Mouse (Mus musculus): ENCODE measurements around the gene Atp1a2. TPM values are rescaled to one million over a fixed set of nuclear protein-coding genes. Genes with fewer than 3 reads are reported as not detected.

The Atp1a2 gene
- polyA plus RNA-seq, 1 experiment from 2014 or later, result 2.0 TPM

- peaks cover 67% of the 10 kb centered on the region for H3K4me1 ChIP-seq
These were observed 10.5 kb upstream of the Atp1a2 start for GRCm38 (mm10) chr1:172308409-172308808.

GRCm38 (mm10) chr1:172307936-172308335 is 10.1 kb upstream of the Atp1a2 start:
- H3K9me3 ChIP-seq, result no peaks in the 10 kb centered on the region
- peak overlapping the region; percentile 94 for H3K27ac ChIP-seq
- no peak for DNase-seq (ENCODE audit: extremely low spot score, low spot score)
- H3K36me3 ChIP-seq (replicated peaks), result no peaks in the 10 kb centered on the region
- peaks cover 67% of the 10 kb centered on the region for H3K4me1 ChIP-seq
- peaks cover 15% of the 10 kb centered on the region for H3K27me3 ChIP-seq (ENCODE audit: poor library complexity, severe bottlenecking)
- 66% methylated on average over 10 of the region's 10 CpGs for WGBS
- H3K4me3 ChIP-seq, result no peak overlapping the region

More at GRCm38 (mm10) chr1:172308409-172308808, 10.5 kb upstream of the Atp1a2 start:
- 90% methylated on average over 1 of the region's 1 CpGs for WGBS
- DNase-seq (ENCODE audit: extremely low spot score, low spot score), result no peak
- Histone ChIP-seq H3K27ac (peak overlapping the region; percentile 94), H3K27me3 (ENCODE audit: poor library complexity, severe bottlenecking) (peaks cover 19% of the 10 kb centered on the region), H3K4me3 (no peak overlapping the region), H3K9me3 (no peaks in the 10 kb centered on the region), H3K36me3 (replicated peaks) (no peaks in the 10 kb centered on the region)

DNA sequence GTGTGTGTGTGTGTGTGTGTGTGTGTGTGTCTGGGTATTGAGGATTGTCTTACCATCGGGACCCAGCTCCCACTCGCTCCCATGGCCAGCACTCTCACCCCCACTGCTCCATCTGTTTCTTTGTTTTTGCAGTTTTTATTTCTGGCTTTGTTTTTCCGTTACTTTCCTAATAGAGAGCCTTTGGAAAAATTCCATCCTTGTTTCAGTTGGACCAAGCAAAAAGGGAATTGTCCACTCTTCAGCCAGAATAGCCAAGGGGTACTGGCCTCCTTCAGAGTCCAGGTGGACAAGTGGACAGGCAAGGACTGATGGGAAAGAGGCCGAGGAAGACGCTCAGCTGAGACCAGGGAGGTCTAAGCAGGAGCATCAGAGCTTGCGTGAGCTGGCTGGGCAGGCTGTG is 9.0 kb upstream of the Atp1a2 start:
- no peaks in the 10 kb centered on the region for H3K9me3 ChIP-seq
- no peak for DNase-seq (ENCODE audit: extremely low spot score, low spot score)
- peaks cover 69% of the 10 kb centered on the region for H3K4me1 ChIP-seq
- H3K4me3 ChIP-seq, result no peak overlapping the region
- peaks cover 15% of the 10 kb centered on the region for H3K27me3 ChIP-seq (ENCODE audit: poor library complexity, severe bottlenecking)
- H3K36me3 ChIP-seq (replicated peaks), result no peaks in the 10 kb centered on the region
- WGBS, result 76% methylated on average over 6 of the region's 6 CpGs
- H3K27ac ChIP-seq, result peak overlapping the region; percentile 73

DNA sequence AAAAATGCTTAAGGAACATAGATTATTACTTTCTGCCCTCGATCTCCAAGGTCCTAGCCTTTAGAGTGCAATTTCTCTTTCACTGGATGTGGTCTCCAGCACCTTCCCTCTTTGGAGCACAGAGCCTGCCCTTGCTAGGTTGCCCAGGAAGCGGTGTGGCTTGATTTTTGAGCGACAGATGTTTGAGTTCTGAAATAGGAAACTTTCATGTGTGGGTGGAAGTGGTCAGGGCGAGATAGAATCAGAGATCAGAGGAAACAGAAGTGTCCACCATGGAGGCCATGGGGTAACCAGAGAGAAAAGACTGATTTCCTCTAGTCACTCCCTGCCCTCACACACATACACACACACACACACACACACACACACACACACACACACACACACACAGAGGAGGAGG is 8.3 kb upstream of the Atp1a2 start:
- H3K4me1 ChIP-seq, result peaks cover 69% of the 10 kb centered on the region
- WGBS, result 90% methylated on average over 4 of the region's 4 CpGs
- H3K27ac ChIP-seq, result 0 out of 2 replicates have a peak overlapping the region, but pooled peaks have one; percentile 73
- no peak for DNase-seq (ENCODE audit: extremely low spot score, low spot score)
- no peaks in the 10 kb centered on the region for H3K9me3 ChIP-seq
- H3K4me3 ChIP-seq, result no peak overlapping the region
- H3K36me3 ChIP-seq (replicated peaks), result no peaks in the 10 kb centered on the region
- peaks cover 16% of the 10 kb centered on the region for H3K27me3 ChIP-seq (ENCODE audit: poor library complexity, severe bottlenecking)

DNA sequence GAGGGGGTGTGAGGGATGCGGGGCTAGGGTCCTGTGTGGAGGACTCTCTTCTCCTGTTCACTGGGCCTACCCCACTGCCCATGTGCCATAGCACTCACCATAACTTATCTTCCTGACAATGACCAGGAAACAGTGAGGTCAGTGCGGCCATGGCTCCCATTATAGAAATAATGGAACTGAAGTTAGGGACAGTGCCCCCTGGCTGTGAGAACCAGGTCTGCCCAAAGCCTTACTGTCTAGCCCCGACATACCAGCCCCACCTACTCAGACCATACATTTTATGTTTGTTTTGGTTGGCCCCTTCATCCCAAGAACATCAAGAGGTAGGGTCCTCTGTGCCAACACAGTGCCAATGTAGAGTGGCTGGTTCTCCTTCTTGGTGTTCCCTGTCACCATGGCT is 7.8 kb upstream of the Atp1a2 start:
- DNase-seq (ENCODE audit: extremely low spot score, low spot score), result no peak
- Histone ChIP-seq H3K27me3 (ENCODE audit: poor library complexity, severe bottlenecking) (peaks cover 16% of the 10 kb centered on the region; the same call in 1 of the 2 replicates), H3K27ac (no peak overlapping the region), H3K36me3 (replicated peaks) (no peaks in the 10 kb centered on the region), H3K4me3 (no peak overlapping the region), H3K9me3 (no peaks in the 10 kb centered on the region), H3K4me1 (peaks cover 69% of the 10 kb centered on the region)
- 84% methylated on average over 3 of the region's 3 CpGs for WGBS

- 96% methylated on average over 2 of the region's 2 CpGs for WGBS
- peaks cover 69% of the 10 kb centered on the region for H3K4me1 ChIP-seq
- H3K36me3 ChIP-seq (replicated peaks), result no peaks in the 10 kb centered on the region
- no peak for DNase-seq (ENCODE audit: extremely low spot score, low spot score)
- H3K27me3 ChIP-seq (ENCODE audit: poor library complexity, severe bottlenecking), result peaks cover 16% of the 10 kb centered on the region; the same call in 1 of the 2 replicates
- no peak overlapping the region for H3K27ac ChIP-seq
- no peak overlapping the region for H3K4me3 ChIP-seq
- no peaks in the 10 kb centered on the region for H3K9me3 ChIP-seq
These were observed 7.3 kb upstream of the Atp1a2 start for GRCm38 (mm10) chr1:172305153-172305552.

DNA sequence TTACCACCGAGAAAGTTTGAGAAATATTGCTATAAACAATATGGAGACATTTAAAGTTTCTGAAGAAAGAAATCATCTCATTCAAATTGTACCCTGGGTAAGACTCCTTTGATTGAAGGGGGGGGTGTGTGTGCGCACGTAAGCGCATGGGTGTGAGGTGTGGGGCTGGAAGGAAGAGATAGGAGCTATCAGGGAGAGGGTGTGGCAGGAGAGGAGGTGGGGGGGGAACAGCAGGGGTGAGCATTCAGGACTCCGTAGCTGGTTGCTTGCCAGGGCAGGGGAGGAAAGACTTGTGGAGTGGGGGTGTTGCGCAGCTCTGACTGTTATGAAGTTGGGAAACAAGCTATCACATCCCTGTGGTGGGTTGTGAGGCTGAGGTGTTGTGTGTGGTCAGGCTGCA is 6.6 kb upstream of the Atp1a2 start:
- H3K36me3 ChIP-seq (replicated peaks), result no peaks in the 10 kb centered on the region
- peaks cover 24% of the 10 kb centered on the region for H3K27me3 ChIP-seq (ENCODE audit: poor library complexity, severe bottlenecking)
- H3K27ac ChIP-seq, result no peak overlapping the region
- no peak for DNase-seq (ENCODE audit: extremely low spot score, low spot score)
- peaks cover 69% of the 10 kb centered on the region for H3K4me1 ChIP-seq
- H3K4me3 ChIP-seq, result no peak overlapping the region
- 75% methylated on average over 6 of the region's 6 CpGs for WGBS
- H3K9me3 ChIP-seq, result no peaks in the 10 kb centered on the region

- H3K9me3 ChIP-seq, result no peaks in the 10 kb centered on the region
- DNase-seq (ENCODE audit: extremely low spot score, low spot score), result no peak
These were observed 5.0 kb upstream of the Atp1a2 start for GRCm38 (mm10) chr1:172302851-172303250.

DNA sequence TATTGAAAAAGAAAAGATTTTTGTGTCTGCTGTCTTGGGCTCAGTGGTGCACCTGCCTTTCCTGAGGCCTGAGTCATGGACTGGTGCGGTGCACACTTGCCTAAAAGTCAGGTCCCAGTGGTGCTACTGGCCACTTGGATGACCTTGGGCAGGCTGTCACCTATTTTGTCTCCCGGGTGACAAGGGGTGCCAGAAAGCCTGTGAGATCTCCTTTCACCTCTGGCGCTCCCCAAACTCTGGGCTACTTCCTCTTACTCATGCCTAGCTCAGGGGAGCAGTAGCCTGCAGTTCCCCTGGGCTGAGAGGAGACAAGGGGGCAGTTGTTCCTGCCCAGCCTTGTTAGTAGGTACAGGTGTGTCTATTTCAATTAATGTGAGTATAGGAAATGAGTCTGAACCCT is 4.4 kb upstream of the Atp1a2 start:
- H3K4me3 ChIP-seq, result no peak overlapping the region
- peaks cover 72% of the 10 kb centered on the region for H3K4me1 ChIP-seq
- no peaks in the 10 kb centered on the region for H3K36me3 ChIP-seq (replicated peaks)
- no peak for DNase-seq (ENCODE audit: extremely low spot score, low spot score)
- H3K9me3 ChIP-seq, result no peaks in the 10 kb centered on the region
- H3K27ac ChIP-seq, result peak overlapping the region; percentile 40; the same call in 1 of the 2 replicates
- H3K27me3 ChIP-seq (ENCODE audit: poor library complexity, severe bottlenecking), result peaks cover 44% of the 10 kb centered on the region
- WGBS, result 54% methylated on average over 3 of the region's 3 CpGs

More at GRCm38 (mm10) chr1:172302851-172303250, 5.0 kb upstream of the Atp1a2 start:
- no peaks in the 10 kb centered on the region for H3K36me3 ChIP-seq (replicated peaks)
- WGBS, result 7% methylated on average over 6 of the region's 6 CpGs
- peaks cover 71% of the 10 kb centered on the region for H3K4me1 ChIP-seq
- H3K27me3 ChIP-seq (ENCODE audit: poor library complexity, severe bottlenecking), result peaks cover 39% of the 10 kb centered on the region
- no peak overlapping the region for H3K4me3 ChIP-seq
- H3K27ac ChIP-seq, result peak overlapping the region; percentile 72

DNA sequence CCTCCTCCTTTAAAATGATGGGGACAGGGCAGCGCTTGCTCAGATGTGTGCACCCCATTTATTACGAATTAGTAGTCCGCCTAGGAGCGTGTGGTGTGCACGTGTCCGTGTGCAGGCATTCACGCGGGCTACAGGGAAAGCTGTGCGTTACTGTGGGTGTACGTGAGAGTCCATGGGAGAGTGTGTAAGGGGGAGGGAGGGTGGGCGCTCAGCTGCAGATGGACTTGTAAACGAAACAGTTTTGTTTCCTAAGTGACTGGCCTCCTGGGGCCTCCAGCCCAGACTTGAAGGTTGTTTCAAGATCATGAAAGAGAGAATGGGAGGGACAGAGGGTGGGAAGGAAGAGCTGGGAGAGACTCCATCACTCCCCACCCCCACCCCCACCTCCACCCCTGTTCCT is 3.3 kb upstream of the Atp1a2 start:
- no peaks in the 10 kb centered on the region for H3K9me3 ChIP-seq
- peaks cover 84% of the 10 kb centered on the region for H3K4me1 ChIP-seq
- no peaks in the 10 kb centered on the region for H3K36me3 ChIP-seq (replicated peaks)
- no peak overlapping the region for H3K4me3 ChIP-seq
- H3K27me3 ChIP-seq (ENCODE audit: poor library complexity, severe bottlenecking), result peaks cover 56% of the 10 kb centered on the region
- DNase-seq (ENCODE audit: extremely low spot score, low spot score), result no peak
- WGBS, result 48% methylated on average over 12 of the region's 12 CpGs
- H3K27ac ChIP-seq, result peak overlapping the region; percentile 32

DNA sequence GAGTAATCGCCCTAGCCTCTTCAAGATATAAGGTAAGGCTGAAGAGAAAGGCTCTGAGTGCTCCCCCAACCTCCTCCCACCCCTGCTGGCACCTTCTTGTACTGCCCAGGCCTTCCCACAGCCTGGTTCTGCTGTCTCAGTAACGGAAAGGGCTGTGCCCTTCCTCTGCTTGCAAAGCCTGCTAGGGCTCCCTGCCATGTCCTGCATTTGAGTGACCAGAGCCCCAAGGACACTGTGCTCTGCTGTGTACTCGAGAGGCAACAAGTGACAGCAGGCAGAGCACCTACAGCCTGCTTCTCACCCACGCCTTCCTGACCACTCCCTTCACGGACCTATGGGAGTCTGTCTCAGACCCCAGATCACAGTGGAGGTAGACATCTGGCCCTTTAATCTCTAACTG is 2.4 kb upstream of the Atp1a2 start:
- H3K4me1 ChIP-seq, result peaks cover 89% of the 10 kb centered on the region
- H3K36me3 ChIP-seq (replicated peaks), result no peaks in the 10 kb centered on the region
- H3K27me3 ChIP-seq (ENCODE audit: poor library complexity, severe bottlenecking), result peaks cover 63% of the 10 kb centered on the region
- DNase-seq (ENCODE audit: extremely low spot score, low spot score), result no peak
- 62% methylated on average over 5 of the region's 5 CpGs for WGBS
- H3K9me3 ChIP-seq, result no peaks in the 10 kb centered on the region
- peak overlapping the region; percentile 32 for H3K27ac ChIP-seq
- H3K4me3 ChIP-seq, result no peak overlapping the region

GRCm38 (mm10) chr1:172299528-172299927 is 1.7 kb upstream of the Atp1a2 start:
- Histone ChIP-seq H3K27ac (peak overlapping the region; percentile 32; the same call in 1 of the 2 replicates), H3K4me3 (no peak overlapping the region), H3K27me3 (ENCODE audit: poor library complexity, severe bottlenecking) (peaks cover 63% of the 10 kb centered on the region), H3K9me3 (no peaks in the 10 kb centered on the region), H3K36me3 (replicated peaks) (no peaks in the 10 kb centered on the region), H3K4me1 (peaks cover 89% of the 10 kb centered on the region)
- 55% methylated on average over 7 of the region's 7 CpGs for WGBS
- no peak for DNase-seq (ENCODE audit: extremely low spot score, low spot score)

DNA sequence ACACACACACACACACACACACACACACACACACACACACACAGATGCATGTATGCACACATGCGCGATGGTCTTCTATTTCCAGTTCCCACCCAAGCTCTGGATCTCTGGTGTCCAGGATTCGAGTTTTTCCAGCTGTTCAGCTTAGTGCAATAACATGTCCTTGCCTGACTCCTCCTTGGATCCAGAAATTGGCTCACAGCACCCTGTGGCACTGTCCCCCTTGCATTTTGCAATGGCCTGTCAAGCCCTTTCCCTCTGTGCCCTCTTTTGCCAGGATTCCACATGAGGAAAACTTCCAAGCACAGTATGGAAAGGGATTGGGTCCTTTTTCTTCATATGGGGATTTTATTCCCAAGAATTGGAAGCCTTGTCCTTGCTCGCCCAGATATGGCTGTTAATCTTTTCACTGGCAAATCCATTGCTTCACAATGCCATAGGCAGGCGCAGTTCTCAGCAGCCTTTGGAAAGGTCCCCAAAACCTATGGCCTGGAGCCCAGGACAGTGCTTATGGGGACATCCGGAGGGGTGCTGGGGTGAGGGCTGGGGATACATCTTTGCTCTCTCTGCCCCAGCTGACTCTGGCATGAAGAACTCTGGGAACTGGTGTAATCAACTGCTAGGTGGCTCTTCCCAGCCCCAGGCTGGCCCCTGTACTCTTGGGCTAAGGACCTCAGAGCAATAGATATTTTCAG is 901 bp downstream of the Atp1a2 start:
- Histone ChIP-seq H3K27ac (peak overlapping the region; percentile 72), H3K4me1 (peaks cover 68% of the 10 kb centered on the region), H3K9me3 (no peaks in the 10 kb centered on the region), H3K4me3 (peak overlapping the region; percentile 31; the same call in 1 of the 2 replicates), H3K36me3 (replicated peaks) (no peaks in the 10 kb centered on the region), H3K27me3 (ENCODE audit: poor library complexity, severe bottlenecking) (peaks cover 59% of the 10 kb centered on the region)
- DNase-seq (ENCODE audit: extremely low spot score, low spot score), result no peak
- 87% methylated on average over 6 of the region's 6 CpGs for WGBS

Measured in forebrain, embryonic 10.5 days (tissue).